Mouse (Mus musculus): Measurements from ENCODE around the gene Srp72.

Srp72 gene

GRCm38 (mm10) chr5:76974554-76975285 is at the start of gene Srp72:
Gene Srp72, plus strand, starts transcription at chr5:76974683.
- DNase-seq (ENCODE audit: low spot score in 2 of 2), result peak; percentile 83 to 84

GRCm38 (mm10) chr5:76928124-76928832 is 46.2 kb upstream of the Srp72 start:
- DNase-seq (ENCODE audit: low spot score in 2 of 2), result no peak

- DNase-seq (ENCODE audit: low spot score in 2 of 2), result no peak
Measured at GRCm38 (mm10) chr5:76929180-76929877, 45.2 kb upstream of the Srp72 start.

- DNase-seq (ENCODE audit: low spot score in 2 of 2), result no peak
Measured at GRCm38 (mm10) chr5:76939717-76940116, 34.8 kb upstream of the Srp72 start.

- DNase-seq (ENCODE audit: low spot score in 2 of 2), result no peak
Measured at GRCm38 (mm10) chr5:76941975-76942374, 32.5 kb upstream of the Srp72 start.

DNA sequence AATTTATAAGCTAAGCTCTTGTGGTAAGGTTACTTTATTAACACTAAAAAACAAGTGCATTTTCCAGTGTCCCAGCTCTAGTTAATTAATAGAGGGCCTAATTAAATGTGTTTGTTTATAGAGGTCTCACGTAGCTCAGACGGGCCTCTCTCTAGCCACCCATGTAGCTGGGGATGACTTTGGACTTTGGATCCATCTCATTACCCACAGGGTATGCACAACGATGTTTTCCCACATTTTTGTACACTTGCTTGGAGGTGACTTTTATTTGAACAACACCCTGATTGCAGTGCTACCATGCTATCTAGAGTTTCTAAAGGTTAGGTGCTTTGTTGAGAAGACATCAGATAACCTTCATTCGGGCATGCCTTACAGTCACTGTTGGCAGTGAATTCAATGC is 32.0 kb upstream of the Srp72 start:
- no peak for DNase-seq (ENCODE audit: low spot score in 2 of 2)

GRCm38 (mm10) chr5:76944965-76945677 is 29.4 kb upstream of the Srp72 start:
- no peak for DNase-seq (ENCODE audit: low spot score in 2 of 2)

GRCm38 (mm10) chr5:76945678-76946033 is 28.8 kb upstream of the Srp72 start:
- no peak for DNase-seq (ENCODE audit: low spot score in 2 of 2)

- DNase-seq (ENCODE audit: low spot score in 2 of 2), result no peak
Measured at GRCm38 (mm10) chr5:76947142-76947541, 27.3 kb upstream of the Srp72 start.

DNA sequence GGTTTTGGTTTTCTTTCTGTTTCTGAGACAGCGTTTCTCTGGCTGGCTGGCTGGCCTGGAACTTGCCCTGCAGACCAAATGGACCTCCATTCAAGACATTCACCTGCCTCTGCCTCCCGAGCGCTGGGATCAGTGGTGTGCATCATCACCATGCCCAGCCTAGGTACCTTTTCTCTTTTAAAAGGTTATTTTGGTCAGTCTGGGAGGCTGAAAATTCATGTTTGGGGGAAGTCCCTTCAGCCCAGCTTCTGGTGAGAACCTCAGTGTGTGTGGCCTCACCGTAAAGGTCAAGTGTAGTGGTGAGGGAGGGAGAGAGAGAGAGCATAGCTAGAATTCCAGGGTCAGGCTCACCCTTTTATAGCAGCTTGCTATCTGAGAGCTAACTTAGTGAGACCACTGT is 26.7 kb upstream of the Srp72 start:
- DNase-seq (ENCODE audit: low spot score in 2 of 2), result no peak

DNA sequence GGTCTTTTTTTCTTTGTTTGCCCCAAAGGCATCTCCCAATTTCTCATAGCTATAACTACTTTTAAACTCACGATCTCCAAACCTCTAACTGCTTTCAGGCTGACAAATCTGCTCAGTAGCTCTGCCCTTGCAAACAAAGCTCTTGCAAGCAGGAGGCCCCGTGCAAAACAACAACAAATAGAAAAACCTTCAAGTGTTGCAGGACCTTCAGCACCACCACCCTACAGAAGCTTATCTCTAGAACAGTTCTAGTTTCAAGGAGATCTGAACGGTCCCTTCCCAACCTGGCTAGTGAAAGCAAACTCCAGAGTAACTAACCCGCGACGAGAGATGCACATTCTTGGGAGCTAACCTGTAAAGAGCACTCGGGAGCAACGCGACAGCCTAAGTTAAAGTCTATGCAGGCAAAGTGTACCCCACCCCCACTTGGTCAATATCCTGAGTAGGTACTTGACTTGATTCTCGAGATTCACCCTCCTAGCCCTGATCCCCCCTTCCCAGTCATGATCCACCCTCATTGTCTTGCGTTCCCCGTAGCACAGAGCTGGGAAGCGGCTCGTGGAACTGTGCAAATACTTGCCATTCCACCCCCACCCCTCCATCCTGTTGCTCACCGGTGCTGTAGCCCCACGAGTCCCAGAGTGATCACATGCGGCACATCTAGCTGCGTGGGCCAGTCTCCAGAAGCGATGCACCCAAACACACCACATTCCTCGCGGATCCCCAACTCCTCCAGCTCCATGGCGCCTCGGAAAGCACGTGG is 24.0 kb upstream of the Srp72 start:
- DNase-seq (ENCODE audit: low spot score in 2 of 2), result peak in 1 of 2 experiments; percentile 13

GRCm38 (mm10) chr5:76951106-76952027 is 23.1 kb upstream of the Srp72 start, which contains the start of the genes Paics and Ppat:
Gene Paics, plus strand, starts transcription at chr5:76951307.
Gene Ppat, minus strand, starts transcription at chr5:76951578.
- peak; percentile 96 to 97 for DNase-seq (ENCODE audit: low spot score in 2 of 2)

DNA sequence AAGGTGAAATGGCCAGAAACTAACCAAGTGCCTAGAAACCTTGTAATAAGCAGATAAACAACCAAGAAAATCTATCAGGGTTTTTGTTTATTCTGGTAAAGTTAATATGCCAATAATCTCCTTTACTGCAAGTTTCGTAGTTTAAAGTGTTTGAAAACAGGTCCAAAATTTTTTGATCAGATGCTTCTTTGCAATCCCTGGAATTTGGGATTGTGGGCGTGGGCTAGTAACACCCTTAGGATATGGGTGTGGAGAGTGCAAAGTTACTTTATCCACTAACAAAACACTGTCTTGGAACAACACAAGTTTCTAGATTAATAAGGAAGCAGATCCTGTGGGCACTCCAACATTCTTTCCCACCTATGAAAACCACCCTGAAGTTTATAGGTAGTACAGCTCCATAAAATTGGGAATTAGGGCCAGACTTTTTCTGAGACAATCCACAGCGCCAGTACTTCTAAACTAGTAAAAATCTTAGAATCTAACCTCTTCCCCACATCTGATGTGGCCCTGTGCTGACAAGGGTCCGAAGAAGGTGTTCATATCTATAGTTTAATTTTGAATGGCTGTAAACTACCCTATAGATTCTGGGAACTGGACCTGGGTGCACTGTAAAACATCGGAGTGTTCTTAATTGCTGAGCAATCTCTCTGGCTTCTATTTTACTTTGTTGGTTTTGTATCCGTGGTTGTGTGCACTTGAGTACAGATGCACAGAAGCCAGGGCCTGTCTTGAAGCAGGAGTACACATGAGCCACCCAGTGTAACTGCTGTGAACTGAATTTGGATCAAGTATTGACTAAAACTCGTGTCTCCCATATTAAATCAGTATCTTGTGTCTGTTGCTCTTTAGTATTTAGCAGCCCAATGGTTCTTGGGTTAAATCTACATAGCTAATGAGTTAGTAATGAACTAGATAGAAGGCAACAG is 22.1 kb upstream of the Srp72 start:
- DNase-seq (ENCODE audit: low spot score in 2 of 2), result no peak

- DNase-seq (ENCODE audit: low spot score in 2 of 2), result no peak
Measured at GRCm38 (mm10) chr5:76953794-76954193, 20.7 kb upstream of the Srp72 start.

- no peak for DNase-seq (ENCODE audit: low spot score in 2 of 2)
Measured at GRCm38 (mm10) chr5:76954271-76954900, 20.1 kb upstream of the Srp72 start.

DNA sequence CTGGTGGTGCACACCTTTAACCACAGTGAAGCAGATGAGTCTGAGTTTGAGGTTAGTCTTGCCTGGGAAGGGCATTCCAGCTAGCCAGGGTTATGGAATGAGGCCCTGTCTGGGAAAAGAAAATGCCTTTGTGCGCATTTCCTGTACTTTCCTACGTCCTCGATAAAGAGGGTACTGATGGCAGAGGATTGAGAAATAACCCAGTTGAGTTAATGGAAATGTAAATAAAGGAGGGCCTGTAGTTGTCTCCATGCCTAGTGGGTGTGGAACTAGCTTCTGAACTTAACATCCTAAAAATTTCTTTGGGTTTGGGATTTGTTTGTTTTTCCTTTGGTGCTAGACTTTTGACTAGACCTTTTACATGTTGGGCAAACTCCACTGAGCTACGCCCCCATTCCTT is 19.0 kb upstream of the Srp72 start:
- DNase-seq (ENCODE audit: low spot score in 2 of 2), result no peak

GRCm38 (mm10) chr5:76957954-76958353 is 16.5 kb upstream of the Srp72 start:
- no peak for DNase-seq (ENCODE audit: low spot score in 2 of 2)

DNA sequence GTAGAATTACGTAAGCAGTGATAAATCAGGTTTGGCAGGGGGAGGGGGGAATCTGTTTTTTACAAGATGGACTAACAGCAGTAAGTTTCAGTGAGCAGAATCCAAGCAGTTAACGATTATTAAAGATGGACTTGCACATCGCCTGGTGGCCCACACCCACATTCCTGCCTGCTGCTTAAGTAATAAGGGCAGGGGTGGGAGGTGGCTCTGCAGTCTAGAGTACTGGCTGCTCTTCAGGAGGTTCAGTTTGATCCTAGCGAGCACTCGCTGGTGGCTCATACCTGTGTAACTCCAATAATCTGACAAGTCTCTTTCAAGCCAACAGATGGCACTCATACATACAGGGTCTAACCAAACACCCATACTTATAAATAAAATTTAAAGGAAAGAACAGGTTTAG is 14.9 kb upstream of the Srp72 start:
- DNase-seq (ENCODE audit: low spot score in 2 of 2), result no peak

DNA sequence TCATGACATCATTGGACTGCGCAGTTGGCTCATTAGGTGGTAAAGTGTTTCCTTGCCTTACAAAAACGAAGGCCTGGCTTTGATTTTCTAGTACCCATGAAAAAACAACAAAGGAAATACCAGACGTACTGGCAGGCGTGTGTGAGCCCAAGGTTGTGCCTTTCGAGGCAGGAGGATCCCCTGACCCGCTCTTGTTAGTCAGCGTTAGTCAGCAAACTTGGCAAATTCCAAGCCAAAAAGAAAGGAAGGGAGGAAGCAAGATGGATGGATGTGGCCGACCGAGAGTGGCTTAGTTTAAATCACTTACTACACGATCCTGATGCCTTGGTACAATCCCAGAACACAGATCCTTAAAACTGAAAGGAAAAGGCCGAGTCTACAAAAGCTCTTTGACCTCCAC is 11.9 kb upstream of the Srp72 start:
- DNase-seq (ENCODE audit: low spot score in 2 of 2), result no peak

Measured in right cerebral cortex, adult 2 months (tissue).